Mouse (Mus musculus) forebrain, embryonic 14.5 days (tissue): Measurements from ENCODE around the gene Zcchc24. TPM values are rescaled to one million over a fixed set of nuclear protein-coding genes. Genes with fewer than 3 reads are reported as not detected.

Source experiments
- ATAC-seq: fragments of 200-750 bp; cut with Nextera tagmentation; 2 replicates; pipeline ENCODE4 v1.8.0; 2017; ENCODE audit warnings: mild to moderate bottlenecking, moderate library complexity
- DNase-seq: peaks from one replicate; pipeline ENCODE4 v3.0.0-alpha.2; 2015; ENCODE audit warnings: low spot score
- H3K27ac ChIP-seq: fragments of 300-500 bp; sonication (generic); 2 replicates; pipeline ENCODE4 v1.5.1; 2014; ENCODE audit warnings: low read depth, mild to moderate bottlenecking, control low read depth, low read length, moderate library complexity
- H3K27me3 ChIP-seq: fragments of 300-500 bp; sonication (generic); replicated peaks from 2 replicates; pipeline ENCODE4 v1.6.1; 2014; ENCODE audit warnings: low read length, control low read depth, mixed read lengths; ENCODE audit not compliant: control insufficient read depth, insufficient read depth
- H3K36me3 ChIP-seq: fragments of 300-500 bp; sonication (generic); 2 replicates; pipeline ENCODE4 v1.6.1; 2014; ENCODE audit warnings: low read length, control low read depth; ENCODE audit not compliant: control insufficient read depth, insufficient read depth
- H3K4me1 ChIP-seq: fragments of 300-500 bp; sonication (generic); 2 replicates; pipeline ENCODE4 v1.6.1; 2014; ENCODE audit warnings: antibody characterized with exemption, low read length, control low read depth; ENCODE audit not compliant: control insufficient read depth, insufficient read depth
- H3K4me2 ChIP-seq: fragments of 300-500 bp; sonication (generic); 2 replicates; pipeline ENCODE4 v1.6.1; 2014; ENCODE audit warnings: mild to moderate bottlenecking, control low read depth, low read length
- H3K4me3 ChIP-seq: fragments of 300-500 bp; sonication (generic); 2 replicates; pipeline ENCODE4 v1.5.1; 2014; ENCODE audit warnings: low read depth, low read length, control low read depth
- H3K9ac ChIP-seq: fragments of 300-500 bp; sonication (generic); 2 replicates; pipeline ENCODE4 v1.6.1; 2014; ENCODE audit warnings: mild to moderate bottlenecking, low read length, control low read depth, moderate library complexity
- H3K9me3 ChIP-seq: fragments of 300-500 bp; sonication (generic); replicated peaks from 2 replicates; pipeline ENCODE4 v1.6.1; 2016; ENCODE audit warnings: low read length, control low read depth, mixed read lengths; ENCODE audit not compliant: control insufficient read depth
- WGBS: fragments of 180-500 bp; shearing (Covaris S2); extraction: QIAGEN DNeasy Blood & Tissue Kit; methylation state at CpG from one replicate; pipeline ENCODE4 v1.1.7; 2014; 5-methylcytosine and 5-hydroxymethylcytosine counted together
- polyA plus RNA-seq: library from polyadenylated mRNA; unstranded; fragments of >200 nt; fragmentation: Nextera tagmentation; extraction: Ambion mirVana; gene quantifications from 2 replicates; pipeline ENCODE4 v1.2.1, GENCODE M21; 2014

Gene Zcchc24
- polyA plus RNA-seq, 1 experiment from 2014 or later, result 8.0 TPM

DNA sequence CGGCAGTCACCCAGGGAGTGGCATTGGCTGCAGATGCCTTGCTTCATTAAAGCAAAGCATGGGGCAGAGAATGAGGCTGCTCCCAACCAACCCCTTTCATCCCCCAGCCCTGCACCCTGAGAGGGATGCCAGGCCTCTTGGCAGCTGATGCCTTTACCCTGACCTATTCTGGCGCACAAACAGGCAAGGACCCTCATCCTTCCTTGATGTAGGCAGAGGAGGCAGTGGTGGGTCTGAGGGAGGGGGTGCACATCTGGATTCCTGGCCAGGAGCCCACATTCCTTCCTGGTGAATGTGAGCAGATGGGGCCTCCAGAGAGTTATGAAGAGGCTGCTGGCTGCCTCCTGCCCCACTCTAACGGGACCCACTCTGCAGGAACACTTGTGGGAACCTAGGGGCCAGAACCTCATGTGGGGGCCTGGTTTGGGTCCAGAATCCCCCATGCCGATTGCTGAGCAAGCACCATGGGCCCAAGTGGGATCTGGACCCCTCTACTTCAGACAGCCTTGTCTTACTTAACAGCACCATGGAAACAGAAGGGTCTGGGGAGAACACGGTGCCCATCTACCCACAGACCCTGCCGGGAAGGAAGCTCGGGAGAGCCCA, 12.4 kb downstream of the Zcchc24 start:
- WGBS, result 67% methylated on average over 7 of the region's 7 CpGs

DNA sequence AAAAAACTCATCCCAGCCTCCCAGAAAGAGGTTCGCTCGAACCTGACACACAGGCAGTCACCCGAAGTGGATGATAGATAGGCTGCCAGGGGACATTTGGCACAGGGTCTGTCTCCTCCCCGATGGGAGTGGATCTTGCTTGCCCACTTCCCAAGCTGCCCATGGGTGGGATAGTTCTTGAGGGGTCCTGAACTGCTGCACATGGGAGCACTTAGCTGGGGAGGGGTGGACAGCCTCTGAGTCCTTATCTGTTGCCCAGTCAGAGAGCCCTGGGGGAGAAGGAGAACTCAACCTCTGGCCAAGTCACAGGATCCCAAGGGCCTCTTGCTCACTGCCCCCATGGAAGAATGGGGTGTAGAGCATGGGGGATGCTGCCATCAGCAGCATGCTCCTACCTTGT, 13.3 kb downstream of the Zcchc24 start:
- no peaks in the 10 kb centered on the region for H3K27me3 ChIP-seq
- no peak overlapping the region for H3K4me2 ChIP-seq
- H3K9ac ChIP-seq, result no peak overlapping the region
- no peak overlapping the region for H3K27ac ChIP-seq
- no peak for DNase-seq
- no peaks in the 10 kb centered on the region for H3K36me3 ChIP-seq
- no peaks in the 10 kb centered on the region for H3K4me1 ChIP-seq
- no peak for ATAC-seq
- 62% methylated on average over 4 of the region's 4 CpGs for WGBS
- no peaks in the 10 kb centered on the region for H3K9me3 ChIP-seq
- H3K4me3 ChIP-seq, result no peak overlapping the region

More for the DNA sequence above, 12.4 kb downstream of the Zcchc24 start:
- Histone ChIP-seq H3K4me1 (no peaks in the 10 kb centered on the region), H3K4me3 (no peak overlapping the region), H3K9me3 (no peaks in the 10 kb centered on the region), H3K4me2 (no peak overlapping the region), H3K36me3 (no peaks in the 10 kb centered on the region), H3K27me3 (no peaks in the 10 kb centered on the region), H3K27ac (no peak overlapping the region), H3K9ac (no peak overlapping the region)
- DNase-seq (no peak), ATAC-seq (peak; percentile 44; the same call in 1 of the 2 replicates)

DNA sequence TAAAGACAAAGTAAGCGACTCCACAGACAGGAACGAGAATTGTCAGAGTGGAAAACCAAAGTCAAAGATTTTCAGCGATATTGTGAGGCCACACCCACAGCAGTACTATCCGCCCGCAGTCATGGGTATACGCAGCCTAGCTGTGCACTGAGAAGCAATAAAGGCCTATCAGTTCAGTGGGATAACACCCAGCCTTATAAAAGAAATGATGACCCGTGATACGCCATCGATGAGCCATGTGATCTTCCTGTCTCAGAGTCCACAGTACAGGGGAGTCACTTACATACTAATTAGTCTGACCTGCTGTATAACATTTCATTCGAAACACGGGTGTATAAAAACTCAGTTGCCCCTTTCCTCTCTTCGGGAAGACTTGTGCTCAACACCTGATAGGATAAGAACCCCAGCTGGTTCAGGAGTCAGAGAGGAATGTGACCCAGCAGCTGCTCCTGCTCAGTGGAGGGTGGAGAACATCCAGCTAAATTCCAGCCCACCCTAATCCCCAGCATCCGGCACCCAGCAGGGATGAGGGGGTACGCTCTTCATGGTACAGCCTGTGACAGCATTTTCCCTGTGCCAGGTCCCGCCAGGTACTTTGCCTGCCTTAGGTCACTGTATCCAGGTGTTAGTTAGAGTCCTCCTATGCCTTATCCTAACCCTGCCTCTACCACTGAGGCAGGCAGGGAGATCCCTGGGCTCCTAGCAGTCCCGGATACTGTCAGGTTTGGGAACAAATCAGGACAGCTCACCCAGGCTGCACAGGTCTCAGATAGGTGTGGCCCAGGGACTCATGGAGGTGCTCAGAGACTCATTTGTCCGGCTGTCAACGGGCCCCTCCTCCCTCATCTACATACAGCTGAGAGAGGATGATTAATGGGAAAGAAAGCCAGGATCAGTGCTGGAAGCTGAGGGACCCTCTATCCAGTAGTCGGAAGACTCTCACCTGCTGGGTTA, 14.0 kb downstream of the Zcchc24 start:
- WGBS, result 42% methylated on average over 19 of the region's 19 CpGs
- H3K4me2 ChIP-seq, result no peak overlapping the region
- H3K36me3 ChIP-seq, result no peaks in the 10 kb centered on the region
- H3K9ac ChIP-seq, result no peak overlapping the region
- no peak for DNase-seq
- H3K4me3 ChIP-seq, result no peak overlapping the region
- H3K27me3 ChIP-seq, result no peaks in the 10 kb centered on the region
- no peak overlapping the region for H3K27ac ChIP-seq
- no peak for ATAC-seq
- no peaks in the 10 kb centered on the region for H3K9me3 ChIP-seq
- H3K4me1 ChIP-seq, result no peaks in the 10 kb centered on the region

DNA sequence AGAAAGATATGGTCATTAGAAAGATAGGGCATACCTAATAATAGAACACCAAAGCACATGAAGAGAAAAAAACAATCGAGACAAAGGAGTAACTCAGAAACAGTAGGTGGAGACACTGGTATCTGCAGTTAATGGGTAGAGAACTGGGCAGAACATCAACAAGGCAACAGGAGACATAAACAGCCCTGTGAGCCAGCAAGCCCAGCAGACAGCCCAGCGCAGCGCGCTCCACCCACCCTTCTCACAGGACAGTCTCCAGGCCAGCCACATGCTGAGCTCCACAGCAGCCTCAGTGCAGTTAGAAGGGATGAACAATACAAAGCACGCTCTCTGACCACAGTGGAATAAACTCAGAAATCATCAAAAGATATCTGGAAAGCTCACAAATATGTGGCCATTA, 15.8 kb downstream of the Zcchc24 start:
- Histone ChIP-seq H3K27me3 (no peaks in the 10 kb centered on the region), H3K9me3 (no peaks in the 10 kb centered on the region), H3K9ac (no peak overlapping the region), H3K27ac (no peak overlapping the region), H3K4me1 (no peaks in the 10 kb centered on the region), H3K4me3 (no peak overlapping the region), H3K4me2 (no peak overlapping the region), H3K36me3 (no peaks in the 10 kb centered on the region)
- ATAC-seq (no peak), DNase-seq (no peak)
- 37% methylated on average over 5 of the region's 5 CpGs for WGBS

DNA sequence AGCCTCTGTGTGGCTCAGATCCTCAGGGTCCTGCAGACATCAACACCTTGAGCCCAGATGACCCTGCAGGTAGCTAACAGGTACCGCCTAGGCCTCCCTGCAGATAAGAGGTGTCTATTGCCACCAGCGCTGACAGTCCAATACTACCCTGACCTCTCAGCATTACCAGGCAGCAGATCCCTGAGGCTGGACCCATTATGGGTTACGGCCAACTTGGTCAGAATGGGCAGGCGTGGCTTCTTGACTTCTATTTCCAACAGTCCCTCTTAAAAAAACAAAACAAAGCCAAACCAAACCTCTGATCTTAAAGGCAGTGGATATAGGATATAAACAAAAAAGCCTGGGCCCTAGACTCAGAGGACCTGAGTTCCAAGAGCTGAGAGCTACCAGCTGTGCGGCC, 17.8 kb downstream of the Zcchc24 start:
- H3K9ac ChIP-seq, result no peak overlapping the region
- WGBS, result 91% methylated on average over 5 of the region's 5 CpGs
- no peaks in the 10 kb centered on the region for H3K27me3 ChIP-seq
- DNase-seq (no peak), ATAC-seq (no peak)
- H3K4me2 ChIP-seq, result no peak overlapping the region
- H3K36me3 ChIP-seq, result no peaks in the 10 kb centered on the region
- no peaks in the 10 kb centered on the region for H3K9me3 ChIP-seq
- no peak overlapping the region for H3K27ac ChIP-seq
- no peaks in the 10 kb centered on the region for H3K4me1 ChIP-seq
- H3K4me3 ChIP-seq, result no peak overlapping the region

DNA sequence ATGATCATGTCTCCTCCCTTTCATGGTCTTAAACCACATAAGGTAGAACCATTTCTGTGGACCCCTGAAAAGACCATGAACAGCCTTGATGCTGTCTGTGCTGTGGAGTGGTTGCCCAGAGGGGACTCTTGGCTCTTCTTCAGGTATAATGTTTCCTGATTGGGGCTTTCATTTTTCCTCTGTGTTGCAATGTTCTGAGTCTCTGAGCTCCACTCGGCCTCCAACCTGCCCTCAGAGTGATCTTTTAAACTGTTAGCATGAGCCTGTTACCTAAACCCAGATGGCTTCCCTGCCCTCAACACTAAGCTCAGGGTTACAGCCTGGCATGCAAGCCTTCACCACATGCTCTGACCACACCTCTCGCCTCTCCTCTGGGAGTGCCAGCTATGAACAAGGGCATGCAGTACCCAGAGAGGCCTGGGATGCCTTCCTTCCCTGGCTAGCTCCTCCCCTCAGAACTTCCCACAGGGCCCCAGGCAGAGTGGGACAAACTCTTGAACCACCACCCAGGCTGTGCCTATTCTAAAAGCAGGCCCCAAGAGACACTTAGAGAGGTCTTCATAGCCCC, 18.3 kb downstream of the Zcchc24 start:
- DNase-seq, result no peak
- H3K4me1 ChIP-seq, result no peaks in the 10 kb centered on the region
- no peak for ATAC-seq
- 79% methylated on average over 2 of the region's 2 CpGs for WGBS
- H3K9ac ChIP-seq, result no peak overlapping the region
- H3K27me3 ChIP-seq, result no peaks in the 10 kb centered on the region
- H3K27ac ChIP-seq, result no peak overlapping the region
- H3K9me3 ChIP-seq, result no peaks in the 10 kb centered on the region
- no peak overlapping the region for H3K4me2 ChIP-seq
- no peak overlapping the region for H3K4me3 ChIP-seq
- no peaks in the 10 kb centered on the region for H3K36me3 ChIP-seq

DNA sequence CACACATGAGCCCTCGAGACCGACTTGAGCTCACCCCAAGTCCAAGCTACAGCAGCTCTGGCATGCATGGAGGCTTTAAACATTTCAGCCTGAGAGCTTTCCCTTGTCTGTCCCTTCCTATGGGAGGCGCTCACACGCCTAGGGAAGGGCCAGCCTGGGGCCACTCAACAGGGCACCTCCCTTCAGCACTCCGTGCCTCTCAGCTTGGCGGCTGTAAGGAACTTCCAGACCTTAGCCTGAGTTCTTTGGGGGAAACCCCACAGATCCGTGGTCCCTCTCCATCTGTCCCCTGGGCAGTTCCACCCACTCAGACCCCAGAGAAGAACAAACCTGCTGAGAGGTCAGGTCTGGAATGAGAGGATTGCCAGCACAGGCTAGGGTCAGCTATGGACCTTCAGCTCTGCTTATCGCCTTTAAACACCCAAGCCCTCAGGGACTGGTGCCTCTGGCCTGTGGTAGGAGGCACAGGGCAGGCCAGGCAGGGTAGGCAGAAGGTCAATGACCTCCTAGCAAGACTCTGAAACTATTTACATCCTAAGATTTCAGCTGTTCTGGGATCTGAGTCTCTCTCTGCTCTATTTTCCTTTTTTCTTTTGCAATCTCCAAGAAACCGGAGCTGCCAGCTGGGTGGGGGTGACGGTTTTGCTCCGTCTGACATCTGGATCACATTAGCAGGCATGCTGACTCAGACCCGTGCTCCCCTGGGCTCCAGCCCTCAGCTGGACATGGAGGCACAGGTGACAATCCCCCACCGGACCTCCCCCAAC, 19.5 kb downstream of the Zcchc24 start:
- Histone ChIP-seq H3K9ac (no peak overlapping the region), H3K9me3 (no peaks in the 10 kb centered on the region), H3K4me2 (no peak overlapping the region), H3K36me3 (no peaks in the 10 kb centered on the region), H3K4me1 (no peaks in the 10 kb centered on the region), H3K27me3 (no peaks in the 10 kb centered on the region), H3K27ac (no peak overlapping the region), H3K4me3 (no peak overlapping the region)
- WGBS, result 58% methylated on average over 13 of the region's 13 CpGs
- ATAC-seq, result no peak
- no peak for DNase-seq

DNA sequence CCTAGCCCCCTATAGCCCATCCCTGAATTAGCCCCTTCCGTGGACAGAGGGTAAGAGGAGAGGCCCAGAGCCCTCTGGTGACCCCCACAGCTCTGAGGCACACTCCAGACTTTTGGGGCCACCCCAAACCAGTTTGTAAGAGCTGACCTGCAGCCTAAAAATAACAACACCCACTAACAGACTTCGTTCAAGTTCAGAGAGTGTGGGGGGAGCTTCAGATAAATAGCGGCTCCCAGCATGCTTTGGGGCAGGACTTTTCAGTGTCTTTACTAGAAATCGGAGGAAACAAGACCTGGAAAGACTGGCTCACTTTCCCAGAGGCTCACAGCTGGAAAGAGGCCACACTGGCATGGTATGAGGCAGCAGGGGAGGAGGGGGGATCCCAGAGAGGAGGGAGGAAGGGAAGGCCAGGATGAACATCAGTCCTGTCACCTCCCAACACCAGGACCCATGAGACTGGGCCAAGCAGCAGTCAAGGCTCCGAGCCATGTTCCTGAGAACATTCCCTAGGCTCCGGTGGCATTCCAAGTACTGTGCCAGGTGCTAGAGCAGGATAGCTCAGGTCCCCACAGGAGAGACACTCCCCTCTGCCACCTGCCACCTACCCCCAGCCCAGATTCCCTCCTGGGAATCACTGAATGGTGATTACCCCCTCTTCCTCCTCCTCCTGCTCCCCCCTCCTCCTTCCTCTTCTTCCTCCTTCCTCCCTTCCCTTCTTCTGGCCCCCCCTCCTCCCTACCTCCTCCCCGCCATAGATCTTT, 20.7 kb downstream of the Zcchc24 start:
- H3K4me3 ChIP-seq, result no peak overlapping the region
- H3K4me2 ChIP-seq, result no peak overlapping the region
- H3K9me3 ChIP-seq, result no peaks in the 10 kb centered on the region
- no peaks in the 10 kb centered on the region for H3K27me3 ChIP-seq
- no peak overlapping the region for H3K9ac ChIP-seq
- ATAC-seq (no peak), DNase-seq (no peak)
- no peaks in the 10 kb centered on the region for H3K36me3 ChIP-seq
- H3K4me1 ChIP-seq, result no peaks in the 10 kb centered on the region
- no peak overlapping the region for H3K27ac ChIP-seq
- WGBS, result 73% methylated on average over 7 of the region's 7 CpGs
